Mouse (Mus musculus) hindbrain, postnatal 0 days (tissue): ENCODE measurements around the gene Slc7a8. TPM values are rescaled to one million over a fixed set of nuclear protein-coding genes. Genes with fewer than 3 reads are reported as not detected.

ENCODE experiments used
- ATAC-seq: fragments of 200-750 bp; cut with Nextera tagmentation; 2 replicates; pipeline ENCODE4 v1.8.0; 2017; ENCODE audit warnings: mild to moderate bottlenecking, moderate TSS enrichment, moderate library complexity
- DNase-seq: peaks from one replicate; pipeline ENCODE4 v3.0.0-alpha.2; 2015; ENCODE audit warnings: low spot score
- H3K27ac ChIP-seq: fragments of 300-500 bp; sonication (generic); 2 replicates; pipeline ENCODE4 v1.5.1; 2014; ENCODE audit warnings: mild to moderate bottlenecking
- H3K27me3 ChIP-seq: fragments of 300-500 bp; sonication (generic); 2 replicates; pipeline ENCODE4 v1.6.1; 2014; ENCODE audit warnings: low read length, mixed read lengths; ENCODE audit not compliant: insufficient read depth
- H3K36me3 ChIP-seq: fragments of 300-500 bp; sonication (generic); 2 replicates; pipeline ENCODE4 v1.6.1; 2014; ENCODE audit warnings: low read length, mixed read lengths; ENCODE audit not compliant: insufficient read depth
- H3K4me1 ChIP-seq: fragments of 300-500 bp; sonication (generic); 2 replicates; pipeline ENCODE4 v1.6.1; 2014; ENCODE audit warnings: antibody characterized with exemption, low read length, mixed read lengths; ENCODE audit not compliant: insufficient read depth
- H3K4me2 ChIP-seq: fragments of 300-500 bp; sonication (generic); 2 replicates; pipeline ENCODE4 v1.6.1; 2014; ENCODE audit warnings: low read depth, mild to moderate bottlenecking, low read length, moderate library complexity, mixed read lengths
- H3K4me3 ChIP-seq: fragments of 300-500 bp; sonication (generic); 2 replicates; pipeline ENCODE4 v1.5.1; 2014; ENCODE audit warnings: low read length
- H3K9ac ChIP-seq: fragments of 300-500 bp; sonication (generic); replicated peaks from 2 replicates; pipeline ENCODE4 v1.6.1; 2014; ENCODE audit warnings: mild to moderate bottlenecking, low read length, moderate library complexity, mixed read lengths
- H3K9me3 ChIP-seq: fragments of 300-500 bp; sonication (generic); 2 replicates; pipeline ENCODE4 v1.6.1; 2016; ENCODE audit warnings: low read length, mixed read lengths
- CTCF ChIP-seq: IDR thresholded peaks from 2 replicates; pipeline ENCODE4 v1.5.1; 2016; ENCODE audit warnings: antibody characterized with exemption, control low read depth, low read depth
- WGBS: fragments of 180-500 bp; shearing (Covaris S2); extraction: QIAGEN DNeasy Blood & Tissue Kit; methylation state at CpG from one replicate; pipeline ENCODE4 v1.1.7; 2014; 5-methylcytosine and 5-hydroxymethylcytosine counted together
- polyA plus RNA-seq: library from polyadenylated mRNA; unstranded; fragments of >200 nt; fragmentation: Nextera tagmentation; extraction: Ambion mirVana; gene quantifications from 2 replicates; pipeline ENCODE4 v1.2.1, GENCODE M21; 2015
- total RNA-seq: library from RNA; depleted of rRNA; stranded (reverse); fragments of >200 nt; gene quantifications from 2 replicates; pipeline ENCODE4 v1.2.3, GENCODE M21; 2014; rRNA removed

Slc7a8 gene
- total RNA-seq: 8.9 and 10.6 TPM in 2 replicates
- 7.9 and 9.3 TPM in 2 replicates for polyA plus RNA-seq

- H3K4me3 ChIP-seq: peak within 1 kb of the TSS; percentile 55
- no peak for TF ChIP-seq CTCF
- H3K4me2 ChIP-seq: peak within 1 kb of the TSS; percentile 76
- ATAC-seq: peak; percentile 80
- no peaks in the 10 kb centered on the region for H3K27me3 ChIP-seq
- H3K9me3 ChIP-seq: no peaks in the 10 kb centered on the region
- H3K27ac ChIP-seq: peak within 1 kb of the TSS; percentile 83
- H3K36me3 ChIP-seq: no peaks in the 10 kb centered on the region
- 0 out of 2 replicates have a peak, but pooled peaks cover 5% of the 10 kb centered on the region for H3K4me1 ChIP-seq
- peak within 1 kb of the TSS; percentile 61 for H3K9ac ChIP-seq
- 3% methylated on average over 37 of the region's 37 CpGs for WGBS
- peak; percentile 79 for DNase-seq
These were observed at the start of gene Slc7a8 for GRCm38 (mm10) chr14:54781610-54782365. Gene Slc7a8 (minus strand): TSS chr14:54781946.

GRCm38 (mm10) chr14:54823716-54824115 is 42.0 kb upstream of the Slc7a8 start:
- TF ChIP-seq CTCF: no peak
- H3K27me3 ChIP-seq: no peaks in the 10 kb centered on the region
- no peaks in the 10 kb centered on the region for H3K36me3 ChIP-seq
- 87% methylated on average over 1 of the region's 1 CpGs for WGBS
- DNase-seq (no peak), ATAC-seq (no peak)
- H3K4me1 ChIP-seq: no peaks in the 10 kb centered on the region
- no peaks in the 10 kb centered on the region for H3K9me3 ChIP-seq
- H3K4me2 ChIP-seq: no peak overlapping the region
- no peak overlapping the region for H3K4me3 ChIP-seq
- no peak overlapping the region for H3K27ac ChIP-seq
- H3K9ac ChIP-seq: no peak overlapping the region

- WGBS: 87% methylated on average over 2 of the region's 2 CpGs
- Histone ChIP-seq H3K4me3 (no peak overlapping the region), H3K4me2 (no peak overlapping the region), H3K27ac (no peak overlapping the region), H3K27me3 (no peaks in the 10 kb centered on the region), H3K9ac (no peak overlapping the region), H3K36me3 (no peaks in the 10 kb centered on the region), H3K4me1 (no peaks in the 10 kb centered on the region), H3K9me3 (no peaks in the 10 kb centered on the region)
- DNase-seq: no peak
- TF ChIP-seq CTCF: no peak
- no peak for ATAC-seq
These were observed 40.6 kb upstream of the Slc7a8 start for GRCm38 (mm10) chr14:54822301-54822700.

GRCm38 (mm10) chr14:54817791-54818190 is 36.0 kb upstream of the Slc7a8 start:
- H3K4me1 ChIP-seq: no peaks in the 10 kb centered on the region
- H3K9ac ChIP-seq: no peak overlapping the region
- 42% methylated on average over 2 of the region's 2 CpGs for WGBS
- 0 out of 2 replicates have a peak, but pooled peaks have one; percentile 35 for ATAC-seq
- DNase-seq: peak; percentile 66
- H3K4me2 ChIP-seq: no peak overlapping the region
- peak; percentile 72 for TF ChIP-seq CTCF
- no peak overlapping the region for H3K27ac ChIP-seq
- no peaks in the 10 kb centered on the region for H3K36me3 ChIP-seq
- H3K27me3 ChIP-seq: no peaks in the 10 kb centered on the region
- no peaks in the 10 kb centered on the region for H3K9me3 ChIP-seq
- no peak overlapping the region for H3K4me3 ChIP-seq

GRCm38 (mm10) chr14:54815737-54816136 is 34.0 kb upstream of the Slc7a8 start:
- H3K4me1 ChIP-seq: no peaks in the 10 kb centered on the region
- no peak overlapping the region for H3K9ac ChIP-seq
- no peak overlapping the region for H3K4me3 ChIP-seq
- ATAC-seq (no peak), DNase-seq (no peak)
- WGBS: 64% methylated on average over 3 of the region's 3 CpGs
- no peak for TF ChIP-seq CTCF
- no peaks in the 10 kb centered on the region for H3K27me3 ChIP-seq
- no peak overlapping the region for H3K27ac ChIP-seq
- no peaks in the 10 kb centered on the region for H3K36me3 ChIP-seq
- H3K4me2 ChIP-seq: no peak overlapping the region
- H3K9me3 ChIP-seq: no peaks in the 10 kb centered on the region

- no peak within 1 kb of the TSS for H3K4me2 ChIP-seq
- no peaks in the 10 kb centered on the region for H3K36me3 ChIP-seq
- no peaks in the 10 kb centered on the region for H3K4me1 ChIP-seq
- H3K9me3 ChIP-seq: no peaks in the 10 kb centered on the region
- H3K27ac ChIP-seq: no peak within 1 kb of the TSS
- H3K9ac ChIP-seq: no peak within 1 kb of the TSS
- no peak within 1 kb of the TSS for H3K4me3 ChIP-seq
- 83% methylated on average over 29 of the region's 29 CpGs for WGBS
- H3K27me3 ChIP-seq: no peaks in the 10 kb centered on the region
- TF ChIP-seq CTCF: no peak
- DNase-seq: no peak
- no peak for ATAC-seq
These were observed 32.2 kb upstream of the Slc7a8 start, which contains the start of gene Rnf212b for GRCm38 (mm10) chr14:54813991-54814390. Gene Rnf212b (plus strand): TSS chr14:54814141.

- Histone ChIP-seq H3K36me3 (no peaks in the 10 kb centered on the region), H3K4me3 (no peak overlapping the region), H3K27ac (no peak overlapping the region), H3K4me1 (no peaks in the 10 kb centered on the region), H3K9ac (no peak overlapping the region), H3K27me3 (no peaks in the 10 kb centered on the region), H3K9me3 (no peaks in the 10 kb centered on the region), H3K4me2 (no peak overlapping the region)
- DNase-seq (no peak), ATAC-seq (no peak)
- no peak for TF ChIP-seq CTCF
- 91% methylated on average over 3 of the region's 3 CpGs for WGBS
These were observed 27.9 kb upstream of the Slc7a8 start for GRCm38 (mm10) chr14:54809668-54810033.
